Mouse (Mus musculus): ENCODE data around the gene Supv3l1. TPM values are rescaled to one million over a fixed set of nuclear protein-coding genes. Genes with fewer than 3 reads are reported as not detected.

The Supv3l1 gene
- polyA plus RNA-seq, 1 experiment from 2014 or later, result 12.6 TPM

- H3K36me3 ChIP-seq (ENCODE audit: control insufficient read depth, insufficient read depth, low read length), result no peaks in the 10 kb centered on the region
- H3K4me1 ChIP-seq (replicated peaks; ENCODE audit: control insufficient read depth, insufficient read depth), result no peaks in the 10 kb centered on the region
- no peak overlapping the region for H3K4me3 ChIP-seq (ENCODE audit: low read depth, low read length)
- ATAC-seq (ENCODE audit: low FRiP score, low TSS enrichment), result peak; percentile 28; the same call in 1 of the 2 replicates
- TF ChIP-seq EP300 (optimal IDR thresholded peaks at IDR 0.05) (no peak), CTCF (IDR thresholded peaks at IDR 0.05; ENCODE audit: low read depth) (peak; percentile 95)
- no peak overlapping the region for H3K27ac ChIP-seq (replicated peaks)
- no peak overlapping the region for H3K9ac ChIP-seq (ENCODE audit: low read length)
- DNase-seq (ENCODE audit: low spot score), result peak; percentile 80
- H3K27me3 ChIP-seq (ENCODE audit: control insufficient read depth, insufficient read depth, low read length), result no peaks in the 10 kb centered on the region
- H3K4me2 ChIP-seq (replicated peaks; ENCODE audit: low read depth), result no peak overlapping the region
- 4% methylated on average over 5 of the region's 5 CpGs for WGBS
- H3K9me3 ChIP-seq (ENCODE audit: control insufficient read depth, low read length), result no peaks in the 10 kb centered on the region
These were observed 38.6 kb downstream of the Supv3l1 start for GRCm38 (mm10) chr10:62410943-62411342.

- TF ChIP-seq EP300 (optimal IDR thresholded peaks at IDR 0.05), result no peak
- no peak for TF ChIP-seq CTCF (IDR thresholded peaks at IDR 0.05; ENCODE audit: low read depth)
- H3K36me3 ChIP-seq (ENCODE audit: control insufficient read depth, insufficient read depth, low read length), result no peaks in the 10 kb centered on the region
- H3K9me3 ChIP-seq (ENCODE audit: control insufficient read depth, low read length), result no peaks in the 10 kb centered on the region
- no peak for DNase-seq (ENCODE audit: low spot score)
- no peak overlapping the region for H3K9ac ChIP-seq (ENCODE audit: low read length)
- WGBS, result 40% methylated on average over 14 of the region's 14 CpGs
- H3K4me1 ChIP-seq (replicated peaks; ENCODE audit: control insufficient read depth, insufficient read depth), result no peaks in the 10 kb centered on the region
- peak overlapping the region; percentile 44 for H3K4me2 ChIP-seq (replicated peaks; ENCODE audit: low read depth)
- no peak overlapping the region for H3K27ac ChIP-seq (replicated peaks)
- ATAC-seq (ENCODE audit: low FRiP score, low TSS enrichment), result peak; percentile 39; the same call in 1 of the 2 replicates
- no peaks in the 10 kb centered on the region for H3K27me3 ChIP-seq (ENCODE audit: control insufficient read depth, insufficient read depth, low read length)
- H3K4me3 ChIP-seq (ENCODE audit: low read depth, low read length), result no peak overlapping the region
These were observed 44.6 kb downstream of the Supv3l1 start for GRCm38 (mm10) chr10:62404901-62405300.

- DNase-seq (ENCODE audit: low spot score) (no peak), ATAC-seq (ENCODE audit: low FRiP score, low TSS enrichment) (0 out of 2 replicates have a peak, but pooled peaks have one; percentile 22)
- H3K36me3 ChIP-seq (ENCODE audit: control insufficient read depth, insufficient read depth, low read length), result no peaks in the 10 kb centered on the region
- H3K27me3 ChIP-seq (ENCODE audit: control insufficient read depth, insufficient read depth, low read length), result no peaks in the 10 kb centered on the region
- TF ChIP-seq CTCF (IDR thresholded peaks at IDR 0.05; ENCODE audit: low read depth), result no peak
- TF ChIP-seq EP300 (optimal IDR thresholded peaks at IDR 0.05), result no peak
- no peak overlapping the region for H3K4me2 ChIP-seq (replicated peaks; ENCODE audit: low read depth)
- no peaks in the 10 kb centered on the region for H3K9me3 ChIP-seq (ENCODE audit: control insufficient read depth, low read length)
- no peak overlapping the region for H3K9ac ChIP-seq (ENCODE audit: low read length)
- H3K27ac ChIP-seq (replicated peaks), result no peak overlapping the region
- no peak overlapping the region for H3K4me3 ChIP-seq (ENCODE audit: low read depth, low read length)
- no peaks in the 10 kb centered on the region for H3K4me1 ChIP-seq (replicated peaks; ENCODE audit: control insufficient read depth, insufficient read depth)
- WGBS, result 63% methylated on average over 19 of the region's 19 CpGs
These were observed 47.9 kb downstream of the Supv3l1 start for GRCm38 (mm10) chr10:62401641-62402111.

GRCm38 (mm10) chr10:62383011-62383410 lies 66.5 kb downstream of the Supv3l1 start:
- DNase-seq (ENCODE audit: low spot score) (no peak), ATAC-seq (ENCODE audit: low FRiP score, low TSS enrichment) (no peak)
- no peaks in the 10 kb centered on the region for H3K4me1 ChIP-seq (replicated peaks; ENCODE audit: control insufficient read depth, insufficient read depth)
- 80% methylated on average over 3 of the region's 3 CpGs for WGBS
- no peak overlapping the region for H3K4me3 ChIP-seq (ENCODE audit: low read depth, low read length)
- no peaks in the 10 kb centered on the region for H3K9me3 ChIP-seq (ENCODE audit: control insufficient read depth, low read length)
- no peaks in the 10 kb centered on the region for H3K36me3 ChIP-seq (ENCODE audit: control insufficient read depth, insufficient read depth, low read length)
- H3K9ac ChIP-seq (ENCODE audit: low read length), result no peak overlapping the region
- TF ChIP-seq EP300 (optimal IDR thresholded peaks at IDR 0.05) (no peak), CTCF (IDR thresholded peaks at IDR 0.05; ENCODE audit: low read depth) (no peak)
- no peak overlapping the region for H3K4me2 ChIP-seq (replicated peaks; ENCODE audit: low read depth)
- H3K27me3 ChIP-seq (ENCODE audit: control insufficient read depth, insufficient read depth, low read length), result no peaks in the 10 kb centered on the region
- H3K27ac ChIP-seq (replicated peaks), result no peak overlapping the region

- H3K9me3 ChIP-seq (ENCODE audit: control insufficient read depth, low read length), result no peaks in the 10 kb centered on the region
These were observed 68.6 kb downstream of the Supv3l1 start for GRCm38 (mm10) chr10:62380936-62381335.

GRCm38 (mm10) chr10:62379808-62380207 lies 69.7 kb downstream of the Supv3l1 start, which contains the start of gene Hk1:
Hk1 (minus strand) TSS chr10:62379908.
- H3K4me1 ChIP-seq (replicated peaks; ENCODE audit: control insufficient read depth, insufficient read depth), result no peaks in the 10 kb centered on the region
- TF ChIP-seq EP300 (optimal IDR thresholded peaks at IDR 0.05) (no peak), CTCF (IDR thresholded peaks at IDR 0.05; ENCODE audit: low read depth) (no peak)
- 83% methylated on average over 1 of the region's 1 CpGs for WGBS
- ATAC-seq (ENCODE audit: low FRiP score, low TSS enrichment), result no peak
- H3K27me3 ChIP-seq (ENCODE audit: control insufficient read depth, insufficient read depth, low read length), result no peaks in the 10 kb centered on the region
- no peaks in the 10 kb centered on the region for H3K9me3 ChIP-seq (ENCODE audit: control insufficient read depth, low read length)
- no peak within 1 kb of the TSS for H3K4me2 ChIP-seq (replicated peaks; ENCODE audit: low read depth)
- DNase-seq (ENCODE audit: low spot score), result no peak
- H3K36me3 ChIP-seq (ENCODE audit: control insufficient read depth, insufficient read depth, low read length), result no peaks in the 10 kb centered on the region
- no peak within 1 kb of the TSS for H3K9ac ChIP-seq (ENCODE audit: low read length)
- H3K4me3 ChIP-seq (ENCODE audit: low read depth, low read length), result no peak within 1 kb of the TSS
- no peak within 1 kb of the TSS for H3K27ac ChIP-seq (replicated peaks)

More at GRCm38 (mm10) chr10:62380936-62381335, 68.6 kb downstream of the Supv3l1 start:
- Histone ChIP-seq H3K36me3 (ENCODE audit: control insufficient read depth, insufficient read depth, low read length) (no peaks in the 10 kb centered on the region), H3K27me3 (ENCODE audit: control insufficient read depth, insufficient read depth, low read length) (no peaks in the 10 kb centered on the region), H3K4me2 (replicated peaks; ENCODE audit: low read depth) (no peak overlapping the region), H3K4me1 (replicated peaks; ENCODE audit: control insufficient read depth, insufficient read depth) (no peaks in the 10 kb centered on the region), H3K9ac (ENCODE audit: low read length) (no peak overlapping the region), H3K4me3 (ENCODE audit: low read depth, low read length) (no peak overlapping the region), H3K27ac (replicated peaks) (no peak overlapping the region)
- DNase-seq (ENCODE audit: low spot score) (no peak), ATAC-seq (ENCODE audit: low FRiP score, low TSS enrichment) (no peak)
- no peak for TF ChIP-seq EP300 (optimal IDR thresholded peaks at IDR 0.05)
- peak; percentile 61 for TF ChIP-seq CTCF (IDR thresholded peaks at IDR 0.05; ENCODE audit: low read depth)

Other genes starting within 250 kb of the Supv3l1 start
- gene Tspan15, start 218.5 kb downstream of the Supv3l1 start, polyA plus RNA-seq (2015; fragmentation: Nextera tagmentation; extraction: Ambion mirVana), result 97.4 and 112 TPM in 2 replicates
- gene Tacr2, start 197.3 kb downstream of the Supv3l1 start, polyA plus RNA-seq (2015; fragmentation: Nextera tagmentation; extraction: Ambion mirVana), result 1.3 and 1.6 TPM in 2 replicates
- 35.6 and 36.5 TPM in 2 replicates for gene Hk1, start 69.8 kb downstream of the Supv3l1 start, polyA plus RNA-seq (2015; fragmentation: Nextera tagmentation; extraction: Ambion mirVana)
- 5.5 and 5.6 TPM in 2 replicates for gene Hkdc1, start 27.2 kb downstream of the Supv3l1 start, polyA plus RNA-seq (2015; fragmentation: Nextera tagmentation; extraction: Ambion mirVana)
- gene 4930507D05Rik, start 249 bp downstream of the Supv3l1 start, polyA plus RNA-seq (2015; fragmentation: Nextera tagmentation; extraction: Ambion mirVana), result 0.21 and 0.23 TPM in 2 replicates
- 59.6 and 60.4 TPM in 2 replicates for gene Vps26a, start 37.1 kb upstream of the Supv3l1 start, polyA plus RNA-seq (2015; fragmentation: Nextera tagmentation; extraction: Ambion mirVana)
- 12.5 and 14.2 TPM in 2 replicates for gene Srgn, start 77.7 kb upstream of the Supv3l1 start, polyA plus RNA-seq (2015; fragmentation: Nextera tagmentation; extraction: Ambion mirVana)
- 16.4 and 16.8 TPM in 2 replicates for gene Kif1bp, start 128.7 kb upstream of the Supv3l1 start, polyA plus RNA-seq (2015; fragmentation: Nextera tagmentation; extraction: Ambion mirVana)
- 11.1 and 11.2 TPM in 2 replicates for gene Ddx21, start 152.5 kb upstream of the Supv3l1 start, polyA plus RNA-seq (2015; fragmentation: Nextera tagmentation; extraction: Ambion mirVana)
- gene Ddx50, start 201.5 kb upstream of the Supv3l1 start, polyA plus RNA-seq (2015; fragmentation: Nextera tagmentation; extraction: Ambion mirVana), result 80.6 and 81.2 TPM in 2 replicates